Mouse (Mus musculus): ENCODE measurements around the gene Nynrin. TPM values are rescaled to one million over a fixed set of nuclear protein-coding genes. Genes with fewer than 3 reads are reported as not detected.

The Nynrin gene
- polyA plus RNA-seq (2015; fragmentation: Nextera tagmentation; extraction: Ambion mirVana) = 12.4 and 13.6 TPM in 2 replicates

DNA sequence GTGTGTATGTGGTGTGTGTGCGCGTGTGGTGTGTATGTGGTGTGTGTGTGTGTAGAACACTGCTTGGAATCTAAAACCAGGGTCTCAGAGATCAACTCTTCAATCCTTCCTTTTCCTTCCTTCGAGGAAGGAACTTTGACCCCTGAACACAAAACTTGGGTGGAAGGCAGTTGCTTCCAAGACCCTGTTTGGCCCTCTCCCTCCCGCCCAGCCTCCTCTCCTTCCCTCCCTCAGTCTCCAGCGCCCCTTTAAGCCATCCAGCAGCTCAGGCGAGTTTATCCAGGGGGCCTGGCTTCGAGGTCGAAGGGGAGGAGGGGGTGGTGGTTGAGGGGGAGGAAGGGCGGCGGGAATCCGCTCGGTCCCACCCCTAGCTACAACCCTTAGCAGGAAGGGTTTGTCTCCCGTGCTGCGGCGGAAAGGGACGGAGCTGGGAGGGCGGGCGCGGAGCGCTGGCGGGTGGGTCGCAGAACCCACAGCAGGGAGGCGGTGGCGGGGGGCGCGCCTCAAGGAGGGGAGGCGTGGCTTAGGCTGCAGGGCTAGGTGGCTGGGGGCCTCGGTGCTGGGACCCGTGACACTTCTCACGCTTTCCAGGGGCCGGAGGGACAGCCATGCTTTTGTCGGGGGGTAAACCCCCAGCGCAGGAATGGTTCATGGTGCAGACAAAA is at the start of gene Nynrin:
Nynrin (plus strand) TSS at position 390 of the 665 bp plus-strand sequence.
- Histone ChIP-seq H3K4me1 (peaks cover 49% of the 10 kb centered on the region), H3K27me3 (replicated peaks) (no peaks in the 10 kb centered on the region), H3K36me3 (replicated peaks) (no peaks in the 10 kb centered on the region), H3K4me3 (peak within 1 kb of the TSS; percentile 65), H3K4me2 (peak within 1 kb of the TSS; percentile 61), H3K9me3 (no peaks in the 10 kb centered on the region), H3K9ac (peak within 1 kb of the TSS; percentile 67), H3K27ac (peak within 1 kb of the TSS; percentile 83)
- WGBS = 2% methylated on average over 33 of the region's 33 CpGs
- ATAC-seq (replicated peaks) = peak; percentile 84

DNA sequence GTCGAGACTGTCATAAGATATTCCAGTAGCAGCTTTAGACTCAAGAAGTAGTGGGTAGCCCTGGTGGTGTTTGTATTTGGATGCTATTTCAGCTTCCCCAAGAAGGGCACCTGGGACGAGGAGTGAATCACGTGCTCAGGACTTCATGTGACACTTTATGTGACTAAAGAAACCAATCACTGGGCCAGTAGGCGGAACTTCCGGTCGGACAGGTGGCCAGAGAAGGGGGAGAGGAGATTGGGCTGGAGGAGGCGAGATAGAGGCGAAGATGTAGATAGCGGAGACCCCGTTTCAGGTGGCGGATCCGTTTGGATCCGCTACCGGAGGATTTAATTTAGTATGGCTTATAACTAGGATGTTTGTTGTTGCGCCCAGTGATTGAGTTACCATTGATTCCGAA is 38.9 kb upstream of the Nynrin start:
- 19% methylated on average over 16 of the region's 16 CpGs for WGBS
- peak overlapping the region; percentile 60 for H3K4me2 ChIP-seq
- no peaks in the 10 kb centered on the region for H3K27me3 ChIP-seq (replicated peaks)
- no peaks in the 10 kb centered on the region for H3K9me3 ChIP-seq
- H3K36me3 ChIP-seq (replicated peaks) = no peaks in the 10 kb centered on the region
- H3K27ac ChIP-seq = peak overlapping the region; percentile 40
- ATAC-seq (replicated peaks) = peak; percentile 93
- H3K9ac ChIP-seq = peak overlapping the region; percentile 29; the same call in 1 of the 2 replicates
- peaks cover 4% of the 10 kb centered on the region; the same call in 1 of the 2 replicates for H3K4me1 ChIP-seq
- H3K4me3 ChIP-seq = peak overlapping the region; percentile 47

DNA sequence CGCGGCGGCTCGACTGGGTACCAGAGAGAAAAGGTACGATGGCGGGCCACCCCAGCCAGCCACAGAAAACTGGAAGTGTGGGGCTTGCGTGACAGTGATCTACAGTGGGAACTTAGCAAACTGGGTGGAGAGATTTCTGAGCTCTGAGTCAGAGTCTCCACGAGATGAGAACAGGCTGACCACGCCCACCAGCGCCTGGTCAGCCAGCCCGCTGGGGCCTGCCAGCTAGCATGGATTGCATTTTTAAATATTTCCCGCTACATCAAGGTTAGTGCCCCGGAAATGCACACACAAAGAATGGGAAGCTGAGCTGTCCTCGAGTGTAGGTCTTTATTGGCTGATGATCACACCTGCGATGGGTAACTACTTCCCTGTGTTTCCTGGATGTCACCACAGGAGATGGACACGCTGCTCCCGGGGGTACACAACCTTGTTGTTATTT is 38.5 kb upstream of the Nynrin start:
- 21% methylated on average over 17 of the region's 17 CpGs for WGBS
- Histone ChIP-seq H3K27me3 (replicated peaks) (no peaks in the 10 kb centered on the region), H3K36me3 (replicated peaks) (no peaks in the 10 kb centered on the region), H3K4me3 (peak overlapping the region; percentile 47), H3K4me1 (peaks cover 4% of the 10 kb centered on the region; the same call in 1 of the 2 replicates), H3K9me3 (no peaks in the 10 kb centered on the region), H3K27ac (peak overlapping the region; percentile 40), H3K4me2 (peak overlapping the region; percentile 60), H3K9ac (peak overlapping the region; percentile 29; the same call in 1 of the 2 replicates)
- peak; percentile 83 for ATAC-seq (replicated peaks)

DNA sequence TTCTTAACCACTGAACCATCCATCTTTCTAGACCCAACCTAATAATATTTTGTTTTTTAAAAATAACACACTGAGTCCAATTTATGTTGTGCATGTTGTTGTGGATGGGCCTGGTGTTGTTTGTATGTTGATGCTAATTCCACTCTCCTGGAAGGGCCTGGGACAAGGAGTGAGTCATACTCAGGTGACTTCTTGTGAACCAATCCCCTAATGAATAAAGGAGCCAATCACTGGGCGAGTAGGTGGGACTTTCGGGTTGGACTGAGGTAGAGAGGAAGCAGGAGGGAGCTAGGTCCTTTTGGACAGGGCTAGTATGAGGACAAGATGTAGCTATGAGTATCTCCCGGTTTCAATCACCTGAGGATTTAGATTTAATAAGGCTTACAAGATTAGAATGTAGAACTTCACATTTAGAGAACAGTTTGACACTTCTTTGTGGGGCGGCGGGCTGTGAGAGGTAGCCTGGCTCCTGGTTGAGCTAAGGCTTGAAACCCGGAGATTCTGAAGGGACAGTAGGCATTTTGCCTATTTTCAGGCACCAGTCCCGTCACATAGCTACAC is 33.9 kb upstream of the Nynrin start:
- H3K9ac ChIP-seq = no peak overlapping the region
- H3K9me3 ChIP-seq = no peaks in the 10 kb centered on the region
- ATAC-seq (replicated peaks) = no peak
- 79% methylated on average over 7 of the region's 7 CpGs for whole genome bisulfite sequencing
- H3K4me2 ChIP-seq = no peak overlapping the region
- no peak overlapping the region for H3K27ac ChIP-seq
- no peaks in the 10 kb centered on the region for H3K27me3 ChIP-seq (replicated peaks)
- H3K4me3 ChIP-seq = no peak overlapping the region
- no peaks in the 10 kb centered on the region for H3K36me3 ChIP-seq (replicated peaks)
- peaks cover 23% of the 10 kb centered on the region for H3K4me1 ChIP-seq

DNA sequence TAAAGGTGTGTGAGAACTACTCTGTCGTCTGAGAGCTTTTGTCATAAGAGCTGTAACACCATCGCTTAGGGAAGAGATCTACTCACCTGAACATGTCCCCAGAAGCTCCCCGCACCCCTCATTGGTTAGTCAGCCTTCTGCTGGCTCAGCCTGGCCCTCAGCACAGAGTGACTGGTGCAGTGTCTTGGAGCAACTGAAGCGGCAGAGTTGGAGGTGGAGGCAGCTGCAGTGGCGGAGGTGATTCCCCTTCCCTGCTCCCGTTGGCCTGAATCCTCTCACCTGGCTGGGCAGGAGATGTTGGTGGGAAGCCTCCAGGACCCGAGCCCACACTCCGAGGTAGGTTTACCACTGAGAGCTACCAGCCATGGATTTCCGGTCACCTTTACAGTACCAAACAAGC is 33.2 kb upstream of the Nynrin start:
- H3K9me3 ChIP-seq = no peaks in the 10 kb centered on the region
- no peak overlapping the region for H3K4me2 ChIP-seq
- no peaks in the 10 kb centered on the region for H3K36me3 ChIP-seq (replicated peaks)
- WGBS = 82% methylated on average over 9 of the region's 9 CpGs
- ATAC-seq (replicated peaks) = no peak
- peaks cover 29% of the 10 kb centered on the region for H3K4me1 ChIP-seq
- H3K9ac ChIP-seq = no peak overlapping the region
- no peaks in the 10 kb centered on the region for H3K27me3 ChIP-seq (replicated peaks)
- no peak overlapping the region for H3K4me3 ChIP-seq
- no peak overlapping the region for H3K27ac ChIP-seq

DNA sequence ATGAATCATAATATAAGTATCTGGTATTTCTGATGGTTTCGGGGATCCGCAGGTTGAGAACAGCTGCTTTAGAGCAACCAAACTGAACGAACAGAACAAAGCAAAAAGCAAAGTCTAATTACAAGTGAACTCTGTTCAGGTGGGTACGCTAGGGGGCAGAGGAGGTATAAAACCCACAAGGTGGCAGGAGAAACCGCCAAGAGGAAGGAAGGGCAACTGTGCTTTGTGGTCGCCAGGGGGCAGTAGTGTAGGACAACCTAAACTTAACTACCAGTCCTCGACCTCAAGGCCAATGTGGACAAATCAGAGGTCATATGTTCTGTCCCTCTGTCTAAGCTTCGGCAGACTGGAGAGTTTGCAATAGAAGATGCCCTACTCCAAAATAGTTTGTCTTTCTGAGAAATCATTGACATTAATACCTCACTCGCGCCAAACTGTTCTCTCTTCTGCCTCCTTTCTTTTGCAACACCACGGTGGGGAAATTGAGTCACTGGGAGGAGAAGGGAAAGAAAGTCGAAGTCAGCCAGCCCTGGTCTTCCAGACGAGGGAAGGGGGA is 31.3 kb upstream of the Nynrin start:
- Histone ChIP-seq H3K9ac (peak overlapping the region; percentile 73; the same call in 1 of the 2 replicates), H3K27ac (peak overlapping the region; percentile 80), H3K4me2 (peak overlapping the region; percentile 95), H3K27me3 (replicated peaks) (peaks cover 4% of the 10 kb centered on the region), H3K4me1 (peaks cover 43% of the 10 kb centered on the region), H3K9me3 (no peaks in the 10 kb centered on the region), H3K36me3 (replicated peaks) (no peaks in the 10 kb centered on the region), H3K4me3 (peak overlapping the region; percentile 64)
- ATAC-seq (replicated peaks) = no peak
- WGBS = 7% methylated on average over 13 of the region's 13 CpGs

DNA sequence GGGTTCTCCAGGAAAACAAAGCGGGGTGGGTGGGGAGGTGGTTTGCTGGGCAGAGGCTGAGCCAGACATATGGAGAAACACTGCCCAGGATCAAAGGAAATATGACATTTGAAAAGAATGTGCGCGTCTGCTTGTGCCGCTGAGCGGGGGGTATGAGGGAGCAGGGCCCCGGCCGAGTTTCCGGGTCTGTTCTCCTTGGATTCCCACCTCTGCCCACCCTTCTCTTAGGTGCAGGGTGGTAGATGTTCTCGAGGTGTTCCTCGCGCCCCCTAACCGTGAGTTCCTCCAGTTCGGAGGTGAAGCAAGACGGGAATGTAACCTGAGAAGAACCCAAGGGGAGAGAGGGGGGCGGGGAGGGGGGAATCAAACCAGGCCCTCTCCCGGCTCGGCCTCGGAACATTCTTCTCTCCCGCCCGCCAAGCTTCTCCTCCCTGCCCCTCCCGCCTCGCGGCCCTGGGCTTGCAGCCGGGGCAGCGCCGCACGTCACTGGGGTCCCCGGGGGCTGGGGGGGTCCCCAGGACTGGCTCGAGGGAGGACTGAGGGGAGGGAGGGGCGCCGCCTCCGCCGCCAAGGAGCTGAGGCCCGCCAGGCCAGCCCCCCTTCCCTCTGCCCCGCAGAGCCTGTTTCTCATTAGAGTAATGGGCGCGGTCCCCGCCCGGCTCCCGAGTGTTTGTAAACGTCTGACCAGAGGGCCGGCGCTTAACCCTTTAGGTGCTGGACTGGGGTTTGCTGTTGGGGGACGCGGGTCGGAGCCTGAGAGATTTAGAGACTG is 30.6 kb upstream of the Nynrin start, which contains the start of gene Nfatc4:
Nfatc4 (plus strand) TSS at position 154 of the 772 bp plus-strand sequence.
- peak; percentile 73 for ATAC-seq (replicated peaks)
- WGBS = under 1% methylated on average over 42 of the region's 46 CpGs

DNA sequence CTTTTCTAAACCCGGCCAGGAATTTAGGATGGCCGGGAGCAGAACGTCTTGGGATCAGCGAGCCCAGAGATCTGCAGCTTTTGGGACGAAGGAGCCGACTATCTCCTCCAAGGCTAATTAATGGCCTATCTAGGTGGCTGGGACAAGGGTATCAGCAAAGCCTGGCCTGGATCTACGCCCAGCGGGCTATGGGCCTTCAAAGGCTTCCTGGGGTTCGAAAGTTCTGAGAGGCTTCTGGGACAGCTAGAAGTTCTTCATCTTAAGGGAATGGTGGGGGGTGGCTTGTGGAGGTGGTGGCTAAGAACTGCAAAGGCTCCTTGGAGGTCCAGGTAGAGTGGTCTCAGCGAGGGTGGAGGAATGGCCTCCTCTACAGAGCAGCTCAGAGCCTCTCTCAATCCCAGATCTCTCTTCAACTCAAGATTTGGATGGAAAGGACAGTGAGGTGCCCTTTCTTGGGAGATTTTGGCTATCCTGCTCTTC is 29.8 kb upstream of the Nynrin start:
- H3K4me1 ChIP-seq = peaks cover 43% of the 10 kb centered on the region
- WGBS = 4% methylated on average over 10 of the region's 10 CpGs
- peak; percentile 10; the same call in 1 of the 2 replicates for ATAC-seq (replicated peaks)
- peak overlapping the region; percentile 73 for H3K9ac ChIP-seq
- H3K4me3 ChIP-seq = peak overlapping the region; percentile 64
- no peaks in the 10 kb centered on the region for H3K9me3 ChIP-seq
- H3K27me3 ChIP-seq (replicated peaks) = peaks cover 4% of the 10 kb centered on the region
- H3K36me3 ChIP-seq (replicated peaks) = no peaks in the 10 kb centered on the region
- peak overlapping the region; percentile 80 for H3K27ac ChIP-seq
- peak overlapping the region; percentile 95 for H3K4me2 ChIP-seq

More for the DNA sequence above, 30.6 kb upstream of the Nynrin start, which contains the start of gene Nfatc4:
- Histone ChIP-seq H3K4me3 (peak within 1 kb of the TSS; percentile 64), H3K36me3 (replicated peaks) (no peaks in the 10 kb centered on the region), H3K27me3 (replicated peaks) (peaks cover 4% of the 10 kb centered on the region), H3K9ac (peak within 1 kb of the TSS; percentile 73), H3K4me2 (peak within 1 kb of the TSS; percentile 95), H3K9me3 (no peaks in the 10 kb centered on the region), H3K4me1 (peaks cover 43% of the 10 kb centered on the region), H3K27ac (peak within 1 kb of the TSS; percentile 80)

DNA sequence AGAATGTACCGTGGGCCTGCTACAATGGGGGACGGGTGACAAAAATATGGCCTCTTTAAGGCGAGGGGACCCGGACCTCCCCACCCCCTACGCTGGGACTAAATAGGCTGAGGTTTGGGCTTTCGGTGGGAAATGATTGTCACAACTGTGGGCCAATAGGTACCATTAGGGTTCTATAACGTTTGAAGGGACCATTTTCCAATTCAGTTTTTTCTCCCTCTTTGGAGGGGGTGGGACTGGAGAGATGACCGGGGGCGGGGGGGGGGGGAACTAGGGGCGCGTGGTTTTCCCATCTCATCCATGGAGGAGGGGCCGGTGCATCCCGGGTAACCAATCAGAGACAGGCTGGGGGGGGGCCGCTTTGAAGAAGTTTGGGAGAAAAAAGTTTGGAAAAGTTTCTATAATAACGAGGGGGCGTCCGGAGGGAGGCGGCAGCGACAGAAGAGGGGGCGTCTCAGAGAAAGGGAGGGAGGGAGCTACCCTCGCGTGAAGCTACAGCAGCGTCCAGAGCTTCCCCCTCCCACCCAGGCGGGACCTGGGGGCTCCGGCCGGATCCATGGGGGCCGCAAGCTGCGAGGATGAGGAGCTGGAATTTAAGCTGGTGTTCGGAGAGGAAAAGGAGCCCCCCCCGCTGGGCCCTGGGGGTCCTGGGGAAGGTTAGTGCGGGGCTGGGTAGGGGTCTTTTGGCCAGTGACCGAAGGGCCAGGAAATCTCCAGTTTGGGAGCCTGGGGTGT is 29.2 kb upstream of the Nynrin start:
- peak overlapping the region; percentile 35 for H3K9ac ChIP-seq
- H3K36me3 ChIP-seq (replicated peaks) = no peaks in the 10 kb centered on the region
- H3K4me2 ChIP-seq = peak overlapping the region; percentile 95
- H3K27ac ChIP-seq = peak overlapping the region; percentile 80
- H3K4me1 ChIP-seq = peaks cover 43% of the 10 kb centered on the region
- peaks cover 4% of the 10 kb centered on the region for H3K27me3 ChIP-seq (replicated peaks)
- WGBS = under 1% methylated on average over 31 of the region's 32 CpGs
- peak overlapping the region; percentile 64 for H3K4me3 ChIP-seq
- no peaks in the 10 kb centered on the region for H3K9me3 ChIP-seq
- no peak for ATAC-seq (replicated peaks)

DNA sequence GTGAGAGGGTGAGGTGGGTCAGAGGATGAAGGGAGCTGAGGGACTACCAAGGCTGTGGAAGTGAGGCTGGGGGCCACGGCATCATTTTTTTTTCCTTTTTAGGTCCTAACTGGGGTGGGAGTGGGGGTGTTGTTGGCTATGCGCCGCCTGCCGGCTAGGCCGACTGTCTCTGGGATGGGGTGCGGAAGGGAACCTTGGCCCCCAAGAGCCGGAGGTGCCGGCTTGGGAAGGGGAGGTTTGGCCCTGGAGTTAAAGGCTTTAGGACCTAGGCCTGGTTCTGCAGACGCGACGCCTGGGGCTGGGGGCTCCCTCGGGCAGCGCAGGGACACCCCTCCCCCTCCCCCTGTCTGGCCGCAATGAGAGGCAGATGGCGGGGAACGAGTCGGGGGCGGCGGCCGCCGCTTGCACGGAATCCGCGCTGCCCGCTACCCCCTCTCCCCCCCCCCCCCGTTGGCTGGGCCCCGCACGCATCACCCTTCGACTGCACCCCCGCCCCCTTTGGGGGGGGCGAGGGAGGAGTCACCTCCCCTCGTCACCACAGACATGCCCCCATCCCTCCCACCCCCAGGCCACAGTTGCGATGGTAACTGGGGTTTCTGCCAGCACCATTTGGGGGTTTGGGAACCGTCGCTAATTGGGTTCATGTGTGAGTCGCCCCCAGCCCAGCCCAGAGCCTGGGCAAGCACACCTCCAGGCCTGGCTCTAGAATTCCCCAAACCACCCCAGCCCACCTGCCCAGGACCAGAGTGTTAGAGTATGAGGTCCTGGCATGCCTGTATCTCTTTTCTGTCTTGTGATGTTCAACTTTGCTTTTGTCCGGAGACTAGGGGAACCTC is 28.4 kb upstream of the Nynrin start:
- ATAC-seq (replicated peaks) = peak; percentile 19
- Histone ChIP-seq H3K27me3 (replicated peaks) (peaks cover 4% of the 10 kb centered on the region), H3K36me3 (replicated peaks) (no peaks in the 10 kb centered on the region), H3K9me3 (no peaks in the 10 kb centered on the region), H3K9ac (peak overlapping the region; percentile 35), H3K27ac (peak overlapping the region; percentile 42), H3K4me1 (peaks cover 43% of the 10 kb centered on the region), H3K4me2 (peak overlapping the region; percentile 95), H3K4me3 (peak overlapping the region; percentile 39)
- WGBS = 1% methylated on average over 22 of the region's 37 CpGs
